Mouse (Mus musculus) ES-Bruce4 (cell line): ENCODE measurements around the gene Mpp2.

Source experiments
- CTCF ChIP-seq: IDR thresholded peaks from one replicate; pipeline ENCODE4 v1.8.1; 2011; ENCODE audit warnings: low read depth, low read length
- POLR2A ChIP-seq: IDR thresholded peaks from one replicate; pipeline ENCODE4 v1.8.1; 2011; ENCODE audit warnings: low read length; ENCODE audit not compliant: insufficient read depth

GRCm38 (mm10) chr11:102008372-102008771 lies 79.9 kb downstream of the Mpp2 start:
- TF ChIP-seq CTCF (no peak), POLR2A (no peak)
